Mouse (Mus musculus): ENCODE measurements at regions not wholly inside any gene's neighbourhood (a gene's known extent, or its start where the extent isn't known, plus 50 kb on each side); places are given as distances from the start of the nearest gene placed in this dataset.

- no peak for TF ChIP-seq CTCF (IDR thresholded peaks at IDR 0.05; ENCODE audit: low read depth, low read length)
- no peak for TF ChIP-seq POLR2A (IDR thresholded peaks at IDR 0.05; ENCODE audit: extremely low read depth, insufficient read depth, low read length)
These were observed 377.4 kb downstream of the Ice1 start for GRCm38 (mm10) chr13:70260003-70260496.

Measured in liver, adult 2 months (tissue).